Mouse (Mus musculus) neural tube, embryonic 11.5 days (tissue): Measurements from ENCODE around the gene Nrros. TPM values are rescaled to one million over a fixed set of nuclear protein-coding genes. Genes with fewer than 3 reads are reported as not detected.

Experiments
- ATAC-seq: fragments of 200-750 bp; cut with Nextera tagmentation; 2 replicates; pipeline ENCODE4 v1.8.0; 2017; ENCODE audit warnings: moderate number of reproducible peaks, mild to moderate bottlenecking, moderate TSS enrichment, moderate library complexity; ENCODE audit not compliant: insufficient read depth, low FRiP score, low TSS enrichment
- DNase-seq: peaks from one replicate; pipeline ENCODE4 v3.0.0-alpha.2; 2015; ENCODE audit warnings: low spot score
- H3K27ac ChIP-seq: fragments of 300-500 bp; sonication (generic); 2 replicates; pipeline ENCODE4 v1.5.1; 2014; ENCODE audit warnings: low read depth, mild to moderate bottlenecking, low read length
- H3K27me3 ChIP-seq: fragments of 300-500 bp; sonication (generic); 2 replicates; pipeline ENCODE4 v1.6.1; 2014; ENCODE audit warnings: mild to moderate bottlenecking, low read length, mixed read lengths; ENCODE audit not compliant: control insufficient read depth, insufficient read depth
- H3K36me3 ChIP-seq: fragments of 300-500 bp; sonication (generic); 2 replicates; pipeline ENCODE4 v1.6.1; 2014; ENCODE audit warnings: mild to moderate bottlenecking, low read length, moderate library complexity, mixed read lengths; ENCODE audit not compliant: control insufficient read depth, insufficient read depth
- H3K4me1 ChIP-seq: fragments of 300-500 bp; sonication (generic); 2 replicates; pipeline ENCODE4 v1.6.1; 2014; ENCODE audit warnings: low read length, mixed read lengths; ENCODE audit not compliant: control insufficient read depth, insufficient read depth
- H3K4me2 ChIP-seq: fragments of 300-500 bp; sonication (generic); 2 replicates; pipeline ENCODE4 v1.6.1; 2014; ENCODE audit warnings: low read depth, mild to moderate bottlenecking, moderate library complexity
- H3K4me3 ChIP-seq: fragments of 300-500 bp; sonication (generic); 2 replicates; pipeline ENCODE4 v1.5.1; 2014; ENCODE audit warnings: low read depth, low read length
- H3K9ac ChIP-seq: fragments of 300-500 bp; sonication (generic); 2 replicates; pipeline ENCODE4 v1.6.1; 2014; ENCODE audit warnings: mild to moderate bottlenecking, low read length
- H3K9me3 ChIP-seq: fragments of 300-500 bp; sonication (generic); 2 replicates; pipeline ENCODE4 v1.6.1; 2016; ENCODE audit warnings: low read length; ENCODE audit not compliant: control insufficient read depth
- WGBS: fragments of 180-500 bp; shearing (Covaris S2); extraction: QIAGEN DNeasy Blood & Tissue Kit; methylation state at CpG from one replicate; pipeline ENCODE4 v1.1.7; 2014; 5-methylcytosine and 5-hydroxymethylcytosine counted together
- polyA plus RNA-seq: library from polyadenylated mRNA; unstranded; fragments of >200 nt; fragmentation: Nextera tagmentation; extraction: Ambion mirVana; gene quantifications from 2 replicates; pipeline ENCODE4 v1.2.1, GENCODE M21; 2014

Gene Nrros
- polyA plus RNA-seq, 1 experiment from 2014 or later, result 8.3 TPM

DNA sequence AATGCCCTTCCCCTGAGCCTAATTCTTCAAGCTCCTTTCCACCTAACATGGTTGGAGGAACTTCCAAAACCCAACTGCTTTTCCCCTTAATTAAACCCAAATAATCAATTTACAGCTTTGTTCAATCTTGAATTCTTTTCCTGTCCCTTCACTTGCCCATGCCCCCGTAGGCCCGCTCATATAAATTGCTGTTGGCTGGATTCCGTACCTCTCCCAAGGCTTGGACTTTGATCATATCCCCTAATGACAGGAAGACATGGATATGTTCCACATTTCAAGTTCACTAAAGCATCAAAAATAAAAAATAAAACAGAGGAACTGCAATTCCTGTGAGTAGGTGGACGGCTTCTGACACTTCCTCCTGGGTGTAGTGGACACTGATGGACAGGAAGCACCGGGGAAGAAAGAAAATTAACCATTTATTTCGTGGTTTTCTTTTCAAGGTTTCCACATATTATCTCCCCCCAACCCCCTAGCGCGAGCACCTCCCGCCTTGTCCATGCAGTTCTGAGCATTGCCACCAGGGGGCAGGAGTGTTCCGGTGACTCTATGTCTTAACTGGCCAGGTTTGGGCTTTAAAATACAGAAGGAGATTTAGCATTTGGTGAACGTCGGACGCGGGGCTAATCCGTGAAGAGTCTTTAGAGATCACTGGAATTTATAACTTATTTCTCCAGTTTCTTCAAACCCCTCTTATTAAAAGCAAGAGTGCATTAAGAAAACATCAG is 50.3 kb downstream of the Nrros start:
- Histone ChIP-seq H3K27ac (no peak overlapping the region), H3K4me2 (no peak overlapping the region), H3K9ac (no peak overlapping the region), H3K27me3 (no peaks in the 10 kb centered on the region), H3K36me3 (no peaks in the 10 kb centered on the region), H3K9me3 (no peaks in the 10 kb centered on the region), H3K4me1 (no peaks in the 10 kb centered on the region), H3K4me3 (no peak overlapping the region)
- WGBS, result 20% methylated on average over 15 of the region's 15 CpGs
- ATAC-seq (no peak), DNase-seq (peak; percentile 85)

DNA sequence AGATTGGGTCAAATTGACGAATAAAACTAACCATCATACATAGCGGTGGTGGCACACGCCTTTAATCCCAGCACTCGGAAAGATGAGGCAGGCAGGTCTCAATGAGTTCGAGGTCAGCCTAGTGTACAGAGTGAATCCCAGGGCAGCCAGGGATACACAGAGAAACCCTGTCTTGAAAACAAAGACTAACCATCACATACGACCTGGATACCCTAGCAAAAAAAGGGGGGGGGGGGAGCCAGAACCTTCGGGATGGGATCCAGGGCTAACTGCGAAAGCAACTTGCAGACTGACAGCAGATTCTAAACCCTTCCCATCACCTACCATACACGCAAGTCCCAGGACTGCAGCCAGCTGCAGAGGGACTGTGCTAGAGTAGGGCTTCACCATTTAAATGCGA is 51.0 kb downstream of the Nrros start:
- no peaks in the 10 kb centered on the region for H3K36me3 ChIP-seq
- H3K4me1 ChIP-seq, result no peaks in the 10 kb centered on the region
- no peak overlapping the region for H3K4me3 ChIP-seq
- H3K9me3 ChIP-seq, result no peaks in the 10 kb centered on the region
- H3K4me2 ChIP-seq, result no peak overlapping the region
- no peak for DNase-seq
- no peak overlapping the region for H3K27ac ChIP-seq
- no peak overlapping the region for H3K9ac ChIP-seq
- no peaks in the 10 kb centered on the region for H3K27me3 ChIP-seq
- 79% methylated on average over 10 of the region's 10 CpGs for WGBS
- no peak for ATAC-seq

DNA sequence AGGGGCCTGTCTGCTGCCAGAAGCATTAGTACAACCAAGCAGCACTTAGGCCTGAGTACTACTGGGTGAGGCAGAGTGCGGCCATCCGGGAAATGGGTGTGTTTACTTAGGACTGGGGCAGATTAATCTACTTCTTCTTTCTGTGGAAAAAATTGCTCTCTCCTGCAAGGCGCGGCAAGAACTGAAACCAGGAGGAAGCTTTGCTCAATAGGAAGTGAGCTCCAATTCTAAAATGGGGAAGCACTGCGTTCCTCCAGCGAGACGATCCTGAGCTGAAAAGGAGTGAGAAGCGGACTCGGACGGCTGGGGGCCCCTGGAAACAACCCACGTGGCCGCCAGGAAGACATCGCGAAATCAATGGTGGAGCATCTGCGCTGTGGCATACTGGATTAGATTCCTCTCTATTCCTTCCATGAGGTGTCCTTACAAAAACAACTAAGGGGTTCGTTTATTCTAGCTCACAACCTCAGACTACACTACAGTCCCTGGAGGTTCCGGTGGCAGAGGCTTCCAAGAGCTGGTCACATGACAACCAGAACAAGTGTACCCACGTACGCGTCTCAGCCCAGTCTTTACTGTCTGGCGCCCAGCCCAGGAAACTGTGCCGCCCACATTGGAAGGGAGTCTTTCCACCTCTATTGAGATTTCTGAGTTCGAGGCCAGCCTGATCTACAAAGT is 51.7 kb downstream of the Nrros start:
- WGBS, result 70% methylated on average over 23 of the region's 23 CpGs
- no peak overlapping the region for H3K9ac ChIP-seq
- no peak overlapping the region for H3K4me2 ChIP-seq

DNA sequence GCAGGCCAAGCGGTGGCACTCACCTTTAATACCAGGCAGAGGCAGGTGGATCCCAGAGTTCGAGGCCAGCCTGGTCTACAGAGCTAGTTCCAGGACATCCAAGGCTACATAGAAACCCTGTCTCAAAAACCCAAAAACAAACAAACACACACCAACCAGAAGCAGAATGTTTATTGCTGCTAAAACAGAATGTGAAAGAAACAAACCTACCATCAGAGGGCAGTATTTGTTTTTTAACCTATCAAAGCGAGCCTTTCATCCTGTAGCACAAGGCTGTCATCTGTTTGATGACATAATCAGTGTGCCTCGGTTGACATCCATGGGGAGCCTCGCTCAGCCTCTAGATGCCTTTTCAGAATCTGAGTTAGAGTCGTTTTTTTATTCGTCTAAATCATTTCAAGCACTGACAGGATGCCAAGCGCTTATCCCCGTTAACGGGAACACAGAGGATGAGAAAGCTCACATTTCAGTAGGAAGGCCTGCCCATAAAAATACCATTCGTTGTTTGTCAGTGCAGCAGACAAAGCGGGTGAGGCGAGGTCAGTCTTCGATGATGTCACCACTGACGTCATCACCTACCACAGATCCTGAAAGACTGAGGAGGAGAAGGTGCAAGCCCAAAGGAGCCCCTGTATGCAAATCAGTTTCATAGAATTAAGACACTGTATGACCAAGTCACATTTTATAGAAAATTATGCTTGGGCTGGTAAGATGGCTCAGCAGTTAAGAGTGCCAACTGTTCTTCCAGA is 54.3 kb downstream of the Nrros start:
- DNase-seq (no peak), ATAC-seq (no peak)
- no peak overlapping the region for H3K4me3 ChIP-seq
- no peak overlapping the region for H3K9ac ChIP-seq
- no peaks in the 10 kb centered on the region for H3K4me1 ChIP-seq
- H3K9me3 ChIP-seq, result no peaks in the 10 kb centered on the region
- no peaks in the 10 kb centered on the region for H3K36me3 ChIP-seq
- H3K4me2 ChIP-seq, result no peak overlapping the region
- 84% methylated on average over 15 of the region's 15 CpGs for WGBS
- no peak overlapping the region for H3K27ac ChIP-seq
- H3K27me3 ChIP-seq, result no peaks in the 10 kb centered on the region

More for the DNA sequence above, 51.7 kb downstream of the Nrros start:
- Histone ChIP-seq H3K4me3 (no peak overlapping the region), H3K9me3 (no peaks in the 10 kb centered on the region), H3K27me3 (no peaks in the 10 kb centered on the region), H3K4me1 (no peaks in the 10 kb centered on the region), H3K27ac (no peak overlapping the region), H3K36me3 (no peaks in the 10 kb centered on the region)
- ATAC-seq, result no peak
- DNase-seq, result no peak

DNA sequence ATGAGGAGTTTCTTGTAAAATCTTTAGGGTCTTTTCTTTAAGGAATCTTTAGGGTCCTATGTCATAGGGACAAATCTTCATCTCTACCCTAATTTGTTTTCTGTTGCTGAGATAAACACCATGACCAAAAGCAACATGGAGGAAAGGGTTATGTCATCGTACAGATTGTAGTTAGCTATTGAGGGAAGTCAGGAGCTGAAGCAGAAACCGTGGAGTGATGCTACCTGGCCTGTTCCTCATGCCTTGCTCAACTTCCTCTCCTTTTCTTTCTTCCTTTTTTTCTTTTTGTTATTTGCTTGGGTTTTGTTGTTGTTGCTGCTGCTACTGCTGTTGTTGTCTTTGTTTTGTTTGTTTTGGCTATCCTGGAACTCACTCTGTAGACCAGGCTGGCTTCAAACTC is 56.8 kb downstream of the Nrros start:
- Histone ChIP-seq H3K9me3 (no peaks in the 10 kb centered on the region), H3K36me3 (0 out of 2 replicates have a peak, but pooled peaks cover 2% of the 10 kb centered on the region), H3K9ac (no peak overlapping the region), H3K4me2 (no peak overlapping the region), H3K27ac (no peak overlapping the region), H3K4me3 (no peak overlapping the region), H3K4me1 (no peaks in the 10 kb centered on the region), H3K27me3 (no peaks in the 10 kb centered on the region)
- DNase-seq (no peak), ATAC-seq (no peak)
- WGBS, result 89% methylated on average over 2 of the region's 2 CpGs

DNA sequence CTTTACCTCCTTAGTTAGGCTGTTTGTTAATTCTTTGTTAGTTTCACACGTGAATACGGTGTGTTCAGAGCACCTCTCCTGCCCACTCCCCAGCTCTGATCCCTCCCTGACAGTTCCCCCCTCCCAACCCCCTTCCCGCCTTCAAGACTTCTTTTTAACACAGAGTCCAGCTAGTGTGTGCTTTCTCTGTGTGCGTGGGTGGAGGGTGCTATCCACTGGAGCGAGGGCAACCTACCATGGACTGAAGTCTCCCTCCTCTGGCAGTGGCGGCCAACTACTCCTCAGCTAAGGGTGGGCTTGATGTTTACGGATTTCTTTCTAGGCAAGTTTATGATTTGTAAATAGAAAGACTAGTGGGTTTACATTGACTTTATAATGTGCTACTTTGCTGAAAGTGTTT is 57.2 kb downstream of the Nrros start:
- Histone ChIP-seq H3K36me3 (0 out of 2 replicates have a peak, but pooled peaks cover 2% of the 10 kb centered on the region), H3K9me3 (no peaks in the 10 kb centered on the region), H3K4me1 (no peaks in the 10 kb centered on the region), H3K27ac (no peak overlapping the region), H3K9ac (no peak overlapping the region), H3K4me2 (no peak overlapping the region), H3K27me3 (no peaks in the 10 kb centered on the region), H3K4me3 (no peak overlapping the region)
- DNase-seq (no peak), ATAC-seq (no peak)
- whole genome bisulfite sequencing, result 86% methylated on average over 7 of the region's 7 CpGs

DNA sequence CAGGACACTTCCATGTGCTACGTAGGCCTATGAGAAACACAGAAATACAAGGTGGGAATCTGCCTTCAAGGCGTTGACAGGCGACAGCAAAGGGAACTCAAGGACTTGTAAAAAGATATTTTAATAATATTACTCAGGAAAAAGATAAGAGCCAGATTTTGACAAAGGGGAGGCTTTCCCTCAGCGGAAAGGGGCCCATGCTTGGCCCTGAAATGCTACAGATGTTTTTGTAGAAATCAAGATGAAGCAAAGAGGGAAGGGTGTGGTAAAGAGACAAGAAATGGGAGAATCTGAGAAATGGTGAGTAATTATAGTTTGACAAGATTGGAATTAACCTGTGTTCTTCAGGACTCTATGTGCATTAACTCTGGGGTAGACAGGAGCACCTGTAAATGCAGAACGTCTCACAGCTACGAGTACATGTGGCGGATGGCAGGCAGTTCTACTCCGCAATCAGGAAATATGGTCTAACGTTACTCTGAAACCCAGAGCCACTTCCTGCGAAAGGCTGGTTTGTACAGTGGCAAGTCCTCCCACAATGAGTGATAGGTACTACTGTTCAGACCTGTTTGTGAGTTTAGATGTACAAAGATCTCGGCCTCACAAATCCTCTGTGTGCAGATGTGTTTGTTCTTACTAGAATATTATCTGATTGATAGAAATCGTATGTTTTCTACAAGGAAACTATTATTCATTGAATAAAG is 57.9 kb downstream of the Nrros start:
- Histone ChIP-seq H3K4me2 (no peak overlapping the region), H3K9ac (no peak overlapping the region), H3K9me3 (no peaks in the 10 kb centered on the region), H3K27me3 (no peaks in the 10 kb centered on the region), H3K4me1 (no peaks in the 10 kb centered on the region), H3K4me3 (no peak overlapping the region), H3K36me3 (peaks cover 2% of the 10 kb centered on the region; the same call in 1 of the 2 replicates), H3K27ac (no peak overlapping the region)
- 93% methylated on average over 12 of the region's 12 CpGs for WGBS
- ATAC-seq (no peak), DNase-seq (no peak)

DNA sequence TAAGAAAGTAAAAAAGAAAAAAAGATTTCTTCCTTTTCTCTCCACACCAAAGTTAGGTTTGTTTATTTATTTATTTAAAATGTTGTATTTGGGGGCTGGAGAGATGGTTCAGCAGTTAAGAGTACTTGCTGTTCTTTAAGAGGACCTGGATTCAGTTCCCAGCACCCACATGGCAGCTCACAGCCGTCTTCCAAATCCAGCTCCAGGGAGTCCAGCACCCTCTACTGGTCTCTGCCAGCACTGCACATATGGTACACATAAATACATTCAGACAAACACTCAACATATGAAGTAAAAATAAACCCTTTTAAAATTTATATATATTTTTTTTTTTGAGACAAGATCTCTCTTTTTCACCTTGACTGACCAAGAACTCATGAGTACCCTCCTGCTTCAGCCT is 59.7 kb downstream of the Nrros start:
- Histone ChIP-seq H3K36me3 (peaks cover 4% of the 10 kb centered on the region; the same call in 1 of the 2 replicates), H3K27ac (no peak overlapping the region), H3K9me3 (no peaks in the 10 kb centered on the region), H3K4me1 (no peaks in the 10 kb centered on the region), H3K9ac (no peak overlapping the region), H3K27me3 (no peaks in the 10 kb centered on the region), H3K4me2 (no peak overlapping the region), H3K4me3 (no peak overlapping the region)
- DNase-seq (no peak), ATAC-seq (no peak)
- 97% methylated on average over 1 of the region's 1 CpGs for WGBS
